Mouse (Mus musculus) ES-E14 (cell line): Measurements from ENCODE around the gene Inmt. TPM values are rescaled to one million over a fixed set of nuclear protein-coding genes. Genes with fewer than 3 reads are reported as not detected.

Experiments used
- DNase-seq: peaks from one replicate; pipeline ENCODE4 v3.0.0-alpha.2; 2013; ENCODE audit warnings: low read depth, low spot score
- H3K27ac ChIP-seq: 2 replicates; pipeline ENCODE4 v1.5.1; 2012; ENCODE audit warnings: low read depth, mild to moderate bottlenecking, low read length, moderate library complexity, mixed read lengths; ENCODE audit not compliant: poor library complexity, insufficient read depth, severe bottlenecking
- H3K36me3 ChIP-seq: 2 replicates; pipeline ENCODE4 v1.6.1; 2012; ENCODE audit warnings: mild to moderate bottlenecking, low read length, moderate library complexity, mixed read lengths; ENCODE audit not compliant: control insufficient read depth, poor library complexity, insufficient read depth, severe bottlenecking
- H3K4me1 ChIP-seq, 2 experiments: fragments of 150-350 bp in 1 of 2; sonication (generic) in 1 of 2; 2 replicates each; pipeline ENCODE4 v1.6.1; 2012; ENCODE audit warnings: low read length in 2 of 2, mild to moderate bottlenecking in 1 of 2, mixed read lengths in 1 of 2; ENCODE audit not compliant: control insufficient read depth in 2 of 2, insufficient read depth in 2 of 2, poor library complexity in 1 of 2
- H3K4me3 ChIP-seq, 2 experiments: fragments of 150-350 bp in 1 of 2; sonication (generic) in 1 of 2; 2 replicates each; pipeline ENCODE4 v1.5.1; 2012; ENCODE audit warnings: low read length in 2 of 2, low read depth in 1 of 2, mild to moderate bottlenecking in 1 of 2, mixed read lengths in 1 of 2; ENCODE audit not compliant: insufficient read depth in 1 of 2, poor library complexity in 1 of 2, severe bottlenecking in 1 of 2
- H3K9ac ChIP-seq: 2 replicates; pipeline ENCODE4 v1.6.1; 2012; ENCODE audit warnings: low read depth, mild to moderate bottlenecking, low read length, mixed read lengths; ENCODE audit not compliant: poor library complexity, insufficient read depth, severe bottlenecking
- H3K9me3 ChIP-seq: fragments of 150-350 bp; sonication (generic); 2 replicates; pipeline ENCODE4 v1.6.1; 2012; ENCODE audit warnings: low read depth, mild to moderate bottlenecking, low read length; ENCODE audit not compliant: control insufficient read depth, insufficient read depth
- CHD2 ChIP-seq: IDR thresholded peaks from 2 replicates; pipeline ENCODE4 v1.6.1; 2014; ENCODE audit warnings: mild to moderate bottlenecking, low read depth, low read length, inconsistent platforms
- HCFC1 ChIP-seq: IDR thresholded peaks from 2 replicates; pipeline ENCODE4 v1.6.1; 2012; ENCODE audit warnings: low read length, inconsistent platforms, borderline replicate concordance; ENCODE audit not compliant: insufficient read depth
- MAFK ChIP-seq: IDR thresholded peaks from 2 replicates; pipeline ENCODE4 v1.6.1; 2014; ENCODE audit warnings: mild to moderate bottlenecking, low read depth, low read length, inconsistent platforms; ENCODE audit not compliant: insufficient read depth
- ZC3H11A ChIP-seq: IDR thresholded peaks from 2 replicates; pipeline ENCODE4 v1.6.1; 2012; ENCODE audit warnings: low read depth, mild to moderate bottlenecking, inconsistent platforms, low read length, borderline replicate concordance
- ZNF384 ChIP-seq: IDR thresholded peaks from 2 replicates; pipeline ENCODE4 v1.6.1; 2012; ENCODE audit warnings: low read depth, low read length, inconsistent platforms
- in situ Hi-C, 2 experiments: fragments of 600-800 bp; cut with MboI; formaldehyde crosslinking; loops; one replicate each; pipeline ENCODE4 v1.15.1; 2025; ENCODE audit warnings: low sequenced_read_pairs in 2 of 2, inconsistent platforms in 1 of 2; ENCODE audit not compliant: unreplicated experiment in 2 of 2
- total RNA-seq: library from RNA; depleted of rRNA; stranded (reverse); fragments of 300-350 nt; gene quantifications from 2 replicates; pipeline ENCODE4 v1.2.3, GENCODE M21; 2012

Inmt gene
- total RNA-seq, 1 experiment, result not detected

DNA sequence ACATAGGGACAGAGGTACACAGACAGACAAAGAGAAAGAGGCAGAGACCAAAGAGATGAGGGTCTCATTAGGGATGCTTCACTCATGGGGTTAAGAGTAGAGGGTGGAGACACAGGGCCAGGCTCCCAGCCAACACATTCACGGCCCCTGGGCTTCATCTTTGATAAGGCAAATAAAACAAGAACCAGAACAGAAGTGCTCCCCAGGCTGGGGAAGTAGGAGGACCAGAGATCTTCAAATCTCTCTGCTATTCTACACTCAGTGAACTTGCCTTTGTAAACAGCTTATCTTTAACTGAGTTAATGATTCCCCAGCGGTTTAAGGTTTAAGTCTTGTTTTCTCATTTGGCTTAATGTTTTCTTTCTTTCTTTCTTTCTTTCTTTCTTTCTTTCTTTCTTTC lies 613 bp upstream of the Inmt start:
- in situ Hi-C loops, result no loop called here
- Histone ChIP-seq H3K9ac (no peak overlapping the region), H3K27ac (no peak overlapping the region), H3K4me1 (no peaks in the 10 kb centered on the region), H3K9me3 (no peaks in the 10 kb centered on the region), H3K4me3 (no peak overlapping the region), H3K36me3 (no peaks in the 10 kb centered on the region)
- TF ChIP-seq MAFK (no peak), HCFC1 (no peak), ZNF384 (no peak), CHD2 (no peak), ZC3H11A (no peak)
- no peak for DNase-seq

DNA sequence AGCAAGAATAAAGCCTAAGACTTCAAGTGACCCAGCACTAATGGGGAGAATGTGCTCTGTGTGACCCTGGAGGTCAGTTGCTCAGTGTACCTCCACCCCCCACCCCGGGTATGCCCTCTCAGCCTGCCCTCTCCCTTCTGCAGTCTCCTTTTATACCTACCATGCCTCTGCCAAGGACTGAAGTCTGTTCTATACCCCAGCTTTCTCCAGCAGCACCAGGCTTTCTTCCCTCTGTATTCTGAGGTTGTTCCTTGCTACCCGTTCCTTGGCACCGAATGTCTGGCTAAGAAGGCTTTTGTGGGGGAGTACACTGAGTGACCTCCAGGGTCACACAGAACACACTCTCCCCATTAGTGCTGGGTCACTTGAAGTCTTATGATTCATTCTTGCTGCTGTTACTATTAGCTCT lies 898 bp downstream of the Inmt start:
- H3K4me3 ChIP-seq, result no peak overlapping the region
- H3K4me1 ChIP-seq, result 0 out of 4 replicates have a peak, but pooled peaks cover 0 to 3% of the 10 kb centered on the region in 2 experiments
- H3K9me3 ChIP-seq, result no peaks in the 10 kb centered on the region
- no peak overlapping the region for H3K27ac ChIP-seq
- no peak overlapping the region for H3K9ac ChIP-seq
- TF ChIP-seq MAFK, result no peak
- TF ChIP-seq ZNF384, result no peak
- no peak for TF ChIP-seq CHD2
- TF ChIP-seq HCFC1, result no peak
- TF ChIP-seq ZC3H11A, result no peak
- in situ Hi-C loops, result no loop called here
- DNase-seq, result no peak
- H3K36me3 ChIP-seq, result no peaks in the 10 kb centered on the region

DNA sequence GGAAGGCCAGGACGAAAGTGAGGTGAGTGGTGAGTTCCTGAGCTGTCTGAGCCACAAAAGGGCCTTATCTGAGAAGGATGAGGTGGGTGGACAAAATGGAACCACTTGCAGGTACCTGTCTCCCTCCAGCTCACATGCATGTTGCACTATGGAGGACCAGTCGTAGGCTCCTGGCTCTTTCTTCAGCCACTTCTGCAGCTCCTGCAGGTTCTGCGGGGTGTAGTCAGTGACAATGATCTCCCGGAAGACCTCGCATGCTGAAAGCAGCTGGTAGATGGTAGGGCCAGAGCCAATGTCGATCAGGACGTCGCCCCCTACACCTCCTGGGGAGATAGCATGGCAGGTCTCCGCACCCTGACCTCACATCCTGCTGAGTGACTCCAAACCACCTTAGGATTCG lies 1.7 kb downstream of the Inmt start:
- in situ Hi-C loops, result no loop called here
- H3K9ac ChIP-seq, result no peak overlapping the region
- no peaks in the 10 kb centered on the region for H3K9me3 ChIP-seq
- H3K36me3 ChIP-seq, result no peaks in the 10 kb centered on the region
- no peak overlapping the region for H3K4me3 ChIP-seq
- no peak overlapping the region for H3K27ac ChIP-seq
- H3K4me1 ChIP-seq, result 0 out of 4 replicates have a peak, but pooled peaks cover 0 to 3% of the 10 kb centered on the region in 2 experiments
- TF ChIP-seq HCFC1, result no peak
- no peak for TF ChIP-seq CHD2
- no peak for TF ChIP-seq MAFK
- TF ChIP-seq ZC3H11A, result no peak
- TF ChIP-seq ZNF384, result no peak
- DNase-seq, result no peak

DNA sequence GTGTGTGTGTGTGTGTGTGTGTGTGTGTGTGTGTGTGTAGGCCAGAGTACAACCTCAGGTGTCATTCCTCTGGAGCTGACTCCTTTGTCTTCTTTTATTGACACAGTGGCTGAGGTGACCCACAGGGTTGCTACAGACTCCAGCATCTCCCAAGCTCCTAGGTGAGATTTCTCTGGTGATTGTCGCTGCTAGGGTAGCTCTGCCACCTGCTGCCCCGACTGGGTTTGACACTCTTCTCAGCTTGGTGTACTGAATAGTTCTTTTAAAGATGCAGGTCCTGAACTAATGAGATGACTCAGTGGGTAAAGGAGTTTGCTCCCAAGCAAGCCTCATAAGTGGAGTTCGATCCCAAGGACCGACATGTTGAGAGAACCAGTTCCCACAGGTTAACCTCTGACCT lies 3.2 kb downstream of the Inmt start:
- Histone ChIP-seq H3K36me3 (no peaks in the 10 kb centered on the region), H3K9ac (no peak overlapping the region), H3K4me1 (peaks cover 0 to 3% of the 10 kb centered on the region in 2 experiments; a peak in 1 of 4 replicates), H3K27ac (no peak overlapping the region), H3K4me3 (no peak overlapping the region), H3K9me3 (no peaks in the 10 kb centered on the region)
- DNase-seq, result no peak
- in situ Hi-C loops, result no loop called here
- TF ChIP-seq ZC3H11A (no peak), ZNF384 (no peak), MAFK (no peak), CHD2 (no peak), HCFC1 (no peak)

DNA sequence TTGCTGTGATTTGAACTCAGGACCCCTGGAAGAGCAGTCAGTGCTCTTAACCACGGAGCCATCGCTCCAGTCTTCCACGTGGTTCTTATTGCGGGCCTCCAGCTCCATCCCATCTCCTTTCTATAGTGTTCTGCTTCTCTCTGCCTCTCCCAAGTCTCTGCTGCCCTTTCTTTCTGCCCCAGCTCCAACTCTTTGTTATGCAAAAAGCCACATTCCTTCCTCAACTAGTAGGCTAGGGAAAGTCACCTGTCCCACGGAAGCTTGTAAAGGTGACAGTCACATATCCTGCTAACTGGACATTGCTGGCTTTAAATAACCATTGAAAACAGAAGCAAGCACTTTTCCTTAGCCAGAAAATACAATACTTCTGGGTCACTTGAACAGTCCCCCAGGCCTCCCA lies 5.0 kb downstream of the Inmt start:
- no peak overlapping the region for H3K4me3 ChIP-seq
- H3K36me3 ChIP-seq, result no peaks in the 10 kb centered on the region
- H3K4me1 ChIP-seq, result peaks cover 0 to 7% of the 10 kb centered on the region in 2 experiments; a peak in 2 of 4 replicates
- TF ChIP-seq HCFC1 (no peak), ZC3H11A (no peak), ZNF384 (no peak), CHD2 (no peak), MAFK (no peak)
- in situ Hi-C loops, result no loop called here
- no peak overlapping the region for H3K9ac ChIP-seq
- H3K27ac ChIP-seq, result no peak overlapping the region
- peak; percentile 31 for DNase-seq
- H3K9me3 ChIP-seq, result no peaks in the 10 kb centered on the region
